Mouse (Mus musculus) embryonic facial prominence, embryonic 12.5 days (tissue): Measurements from ENCODE around the gene Gm14410. TPM values are rescaled to one million over a fixed set of nuclear protein-coding genes. Genes with fewer than 3 reads are reported as not detected.
A peak's percentile ranks its signal among the peaks of the same experiment; 100 is the strongest.
"Not testable (repeated sequence)": the region's sequence is repeated elsewhere in the genome, so short reads cannot be mapped to it uniquely, and the experiment has no call there.

Source experiments
- ATAC-seq: fragments of 200-750 bp; cut with Nextera tagmentation; 2 replicates; pipeline ENCODE4 v1.8.0; 2017; ENCODE audit not compliant: insufficient number of reproducible peaks, insufficient read depth, low FRiP score, low TSS enrichment
- H3K27ac ChIP-seq: fragments of 300-500 bp; sonication (generic); 2 replicates; pipeline ENCODE4 v1.5.1; 2016; ENCODE audit warnings: mild to moderate bottlenecking
- H3K27me3 ChIP-seq: fragments of 300-500 bp; sonication (generic); 2 replicates; pipeline ENCODE4 v1.6.1; 2016; ENCODE audit warnings: mild to moderate bottlenecking, moderate library complexity
- H3K36me3 ChIP-seq: fragments of 300-500 bp; sonication (generic); 2 replicates; pipeline ENCODE4 v1.6.1; 2016; ENCODE audit warnings: mild to moderate bottlenecking
- H3K4me1 ChIP-seq: fragments of 300-500 bp; sonication (generic); 2 replicates; pipeline ENCODE4 v1.6.1; 2016
- H3K4me2 ChIP-seq: fragments of 300-500 bp; sonication (generic); replicated peaks from 2 replicates; pipeline ENCODE4 v1.6.1; 2016; ENCODE audit warnings: mild to moderate bottlenecking, moderate library complexity
- H3K4me3 ChIP-seq: fragments of 300-500 bp; sonication (generic); 2 replicates; pipeline ENCODE4 v1.5.1; 2016; ENCODE audit warnings: mild to moderate bottlenecking
- H3K9ac ChIP-seq: fragments of 300-500 bp; sonication (generic); 2 replicates; pipeline ENCODE4 v1.6.1; 2016; ENCODE audit warnings: mild to moderate bottlenecking, moderate library complexity
- H3K9me3 ChIP-seq: fragments of 300-500 bp; sonication (generic); 2 replicates; pipeline ENCODE4 v1.6.1; 2016; ENCODE audit warnings: mild to moderate bottlenecking, moderate library complexity
- WGBS: fragments of 180-500 bp; shearing (Covaris S2); methylation state at CpG from one replicate; pipeline ENCODE4 v1.1.7; 2016; 5-methylcytosine and 5-hydroxymethylcytosine counted together
- polyA plus RNA-seq: library from polyadenylated mRNA; unstranded; fragments of >200 nt; fragmentation: Nextera tagmentation; extraction: Ambion mirVana; gene quantifications from 2 replicates; pipeline ENCODE4 v1.2.1, GENCODE M21; 2016

The Gm14410 gene
- polyA plus RNA-seq = 30.8 and 31.5 TPM in 2 replicates

DNA sequence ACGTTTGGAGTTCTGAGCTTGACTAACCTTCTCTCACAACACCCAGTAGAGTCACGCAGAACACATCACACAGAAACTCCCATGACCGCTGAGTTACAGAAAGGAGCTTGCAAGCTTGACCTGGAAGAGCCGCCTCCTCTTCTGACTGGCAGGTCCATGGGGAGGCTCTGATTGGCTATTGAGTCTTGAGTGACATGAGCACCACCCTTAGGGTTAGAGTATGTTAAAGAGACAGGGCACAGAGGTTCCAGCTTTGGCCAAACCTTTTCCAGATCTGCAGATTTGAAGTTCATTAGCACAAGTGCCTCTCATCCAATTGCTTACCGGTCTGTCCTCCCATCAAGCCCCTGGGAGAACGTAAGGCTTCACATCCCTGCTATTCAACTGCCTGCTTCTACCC is at the start of gene Gm14410:
Gm14410 (minus strand) TSS at position 81 of the 400 bp plus-strand sequence.
- ATAC-seq, H3K4me1 ChIP-seq, H3K27me3 ChIP-seq, H3K36me3 ChIP-seq, H3K9me3 ChIP-seq, H3K9ac ChIP-seq, H3K27ac ChIP-seq: not testable (repeated sequence)
- 2% methylated on average over 6 of the region's 6 CpGs for WGBS
- Histone ChIP-seq H3K4me2 (0 out of 2 replicates have a peak within 1 kb of the TSS, but pooled peaks have one; percentile 25), H3K4me3 (peak within 1 kb of the TSS; percentile 40)

- not testable (repeated sequence) for ATAC-seq, H3K27ac ChIP-seq, H3K4me3 ChIP-seq, H3K4me2 ChIP-seq, H3K9ac ChIP-seq, H3K36me3 ChIP-seq, H3K4me1 ChIP-seq, H3K27me3 ChIP-seq, H3K9me3 ChIP-seq
- WGBS = 83% methylated on average over 2 of the region's 2 CpGs
Observed at GRCm38 (mm10) chr2:177247449-177247848, 41.2 kb upstream of the Gm14410 start.

- not testable (repeated sequence) for H3K4me1 ChIP-seq, H3K9ac ChIP-seq, H3K36me3 ChIP-seq, ATAC-seq, H3K4me2 ChIP-seq, H3K4me3 ChIP-seq, H3K9me3 ChIP-seq, H3K27ac ChIP-seq, H3K27me3 ChIP-seq
- WGBS = 54% methylated on average over 2 of the region's 2 CpGs
Observed at GRCm38 (mm10) chr2:177230461-177230860, 24.2 kb upstream of the Gm14410 start.

DNA sequence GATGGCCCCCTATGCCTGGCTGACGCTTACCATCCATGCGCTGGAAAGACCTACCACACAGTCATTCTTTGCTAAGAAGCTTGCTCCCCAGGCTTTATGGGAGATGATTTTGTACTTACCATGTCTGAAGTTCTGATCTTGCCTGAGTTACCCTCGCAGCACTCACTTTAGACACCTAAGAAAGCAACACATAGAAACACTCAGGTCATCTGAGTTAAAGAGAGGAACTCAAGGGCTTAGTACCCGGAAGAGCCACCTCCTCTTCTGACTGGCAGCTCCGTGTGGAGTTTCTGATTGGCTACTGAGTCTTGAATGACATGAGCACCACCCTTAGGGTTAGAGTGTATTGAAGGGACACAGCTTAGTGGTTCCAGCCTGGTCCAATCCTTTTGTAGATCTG is 33.5 kb downstream of the Gm14410 start:
- H3K36me3 ChIP-seq, H3K4me1 ChIP-seq, H3K9me3 ChIP-seq, H3K4me3 ChIP-seq, ATAC-seq, H3K4me2 ChIP-seq, H3K9ac ChIP-seq, H3K27ac ChIP-seq, H3K27me3 ChIP-seq: not testable (repeated sequence)
- WGBS = 80% methylated on average over 5 of the region's 5 CpGs

Other genes starting within 250 kb of the Gm14410 start
- 10.6 and 14.1 TPM in 2 replicates for gene Gm14419, start 205.5 kb downstream of the Gm14410 start, polyA plus RNA-seq
- not detected in 2 replicates for gene Gm14401, start 132.1 kb downstream of the Gm14410 start, polyA plus RNA-seq
- gene Gm14409, start 60.6 kb upstream of the Gm14410 start, polyA plus RNA-seq = not detected in 2 replicates
- 0.47 and 0.52 TPM in 2 replicates for gene Gm14412, start 117.9 kb upstream of the Gm14410 start, polyA plus RNA-seq
- 12.1 and 12.4 TPM in 2 replicates for gene Gm14418, start 191.9 kb upstream of the Gm14410 start, polyA plus RNA-seq